Mouse (Mus musculus) midbrain, embryonic 16.5 days (tissue): ENCODE results near the gene Cadm3. TPM values are rescaled to one million over a fixed set of nuclear protein-coding genes. Genes with fewer than 3 reads are reported as not detected.

Source experiments
- ATAC-seq: fragments of 200-750 bp; cut with Nextera tagmentation; 2 replicates; pipeline ENCODE4 v1.8.0; 2017; ENCODE audit warnings: moderate TSS enrichment
- H3K27ac ChIP-seq: fragments of 300-500 bp; sonication (generic); 2 replicates; pipeline ENCODE4 v1.5.1; 2014; ENCODE audit warnings: mild to moderate bottlenecking, low read length, mixed read lengths
- H3K27me3 ChIP-seq: fragments of 300-500 bp; sonication (generic); 2 replicates; pipeline ENCODE4 v1.6.1; 2014; ENCODE audit warnings: low read depth, low read length, mixed read lengths; ENCODE audit not compliant: control insufficient read depth, insufficient read depth
- H3K36me3 ChIP-seq: fragments of 300-500 bp; sonication (generic); 2 replicates; pipeline ENCODE4 v1.6.1; 2014; ENCODE audit warnings: mild to moderate bottlenecking, low read length, moderate library complexity, mixed read lengths; ENCODE audit not compliant: control insufficient read depth, insufficient read depth
- H3K4me1 ChIP-seq: fragments of 300-500 bp; sonication (generic); 2 replicates; pipeline ENCODE4 v1.6.1; 2014; ENCODE audit warnings: mild to moderate bottlenecking, low read length, mixed read lengths; ENCODE audit not compliant: control insufficient read depth, insufficient read depth
- H3K4me2 ChIP-seq: fragments of 300-500 bp; sonication (generic); 2 replicates; pipeline ENCODE4 v1.6.1; 2014; ENCODE audit warnings: mild to moderate bottlenecking, low read length, mixed read lengths
- H3K4me3 ChIP-seq: fragments of 300-500 bp; sonication (generic); 2 replicates; pipeline ENCODE4 v1.5.1; 2014; ENCODE audit warnings: low read depth, mild to moderate bottlenecking, low read length, moderate library complexity, mixed read lengths
- H3K9ac ChIP-seq: fragments of 300-500 bp; sonication (generic); 2 replicates; pipeline ENCODE4 v1.6.1; 2014; ENCODE audit warnings: low read depth, low read length, mixed read lengths
- H3K9me3 ChIP-seq: fragments of 300-500 bp; sonication (generic); replicated peaks from 2 replicates; pipeline ENCODE4 v1.6.1; 2014; ENCODE audit warnings: mild to moderate bottlenecking, low read length, mixed read lengths; ENCODE audit not compliant: control insufficient read depth, poor library complexity, severe bottlenecking
- WGBS: fragments of 180-500 bp; shearing (Covaris S2); extraction: QIAGEN DNeasy Blood & Tissue Kit; methylation state at CpG from one replicate; pipeline ENCODE4 v1.1.7; 2014; 5-methylcytosine and 5-hydroxymethylcytosine counted together
- polyA plus RNA-seq: library from polyadenylated mRNA; unstranded; fragments of >200 nt; fragmentation: Nextera tagmentation; extraction: Ambion mirVana; gene quantifications from 2 replicates; pipeline ENCODE4 v1.2.1, GENCODE M21; 2015

The Cadm3 gene
- polyA plus RNA-seq, 1 experiment from 2014 or later = 69.7 TPM

DNA sequence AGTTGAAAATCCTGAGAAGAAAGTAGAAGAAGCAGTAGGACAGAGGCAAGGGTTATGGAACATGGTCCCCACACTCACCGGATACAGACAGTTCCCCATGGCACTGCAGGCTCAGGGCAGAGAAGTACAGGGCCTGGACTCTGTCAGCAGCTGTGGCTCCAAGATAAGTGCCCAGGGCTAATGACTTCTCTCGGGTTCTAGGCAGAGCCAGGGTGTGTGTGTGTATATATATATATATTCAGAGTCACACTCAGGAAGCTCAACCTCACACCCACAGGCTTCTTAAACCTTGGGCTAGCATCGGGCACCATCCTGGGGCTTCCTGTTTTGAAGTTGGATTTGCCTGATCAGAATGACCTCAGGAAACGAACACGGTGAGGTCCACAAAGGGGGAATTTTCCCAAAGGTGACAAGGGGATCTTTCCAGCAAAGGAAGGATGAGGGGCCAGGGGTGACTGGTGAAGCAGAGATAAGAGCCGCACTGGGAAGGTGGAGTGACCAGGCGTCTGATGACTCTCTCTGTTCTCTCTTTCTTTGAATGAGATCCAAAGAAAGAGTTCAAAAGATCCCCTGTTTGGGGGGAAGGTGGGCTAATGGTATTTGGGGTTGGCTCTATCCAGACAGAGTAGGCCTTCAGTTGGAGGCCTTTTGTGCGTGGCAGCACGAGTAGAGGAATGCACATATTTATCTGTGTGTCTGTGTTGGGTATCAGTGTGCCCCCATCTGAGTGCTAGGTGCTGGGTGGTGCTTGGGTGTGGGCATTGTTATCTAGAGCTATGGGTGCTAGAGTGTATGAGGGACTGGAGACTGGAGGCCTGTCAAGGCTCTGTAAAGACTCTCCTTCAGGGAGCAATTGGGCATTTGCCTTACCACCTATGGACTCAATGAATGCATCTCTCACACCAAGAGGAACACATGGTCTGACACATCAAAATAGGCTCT is 33.9 kb downstream of the Cadm3 start, which contains the start of gene Ackr1:
Gene Ackr1, minus strand, starts transcription at position 439 of the 942 bp plus-strand sequence.
- H3K27ac ChIP-seq = no peak within 1 kb of the TSS
- H3K36me3 ChIP-seq = peaks cover 16% of the 10 kb centered on the region; the same call in 1 of the 2 replicates
- no peak within 1 kb of the TSS for H3K4me3 ChIP-seq
- H3K4me1 ChIP-seq = 0 out of 2 replicates have a peak, but pooled peaks cover 6% of the 10 kb centered on the region
- 72% methylated on average over 9 of the region's 9 CpGs for WGBS
- H3K9ac ChIP-seq = no peak within 1 kb of the TSS
- no peaks in the 10 kb centered on the region for H3K9me3 ChIP-seq
- no peaks in the 10 kb centered on the region for H3K27me3 ChIP-seq
- H3K4me2 ChIP-seq = no peak within 1 kb of the TSS
- no peak for ATAC-seq

GRCm38 (mm10) chr1:173332418-173332817 is 35.1 kb downstream of the Cadm3 start:
- Histone ChIP-seq H3K4me2 (no peak overlapping the region), H3K4me3 (no peak overlapping the region), H3K4me1 (0 out of 2 replicates have a peak, but pooled peaks cover 6% of the 10 kb centered on the region), H3K36me3 (peaks cover 13% of the 10 kb centered on the region; the same call in 1 of the 2 replicates), H3K9me3 (no peaks in the 10 kb centered on the region), H3K27ac (no peak overlapping the region), H3K27me3 (no peaks in the 10 kb centered on the region), H3K9ac (no peak overlapping the region)
- no peak for ATAC-seq
- 91% methylated on average over 5 of the region's 5 CpGs for WGBS

DNA sequence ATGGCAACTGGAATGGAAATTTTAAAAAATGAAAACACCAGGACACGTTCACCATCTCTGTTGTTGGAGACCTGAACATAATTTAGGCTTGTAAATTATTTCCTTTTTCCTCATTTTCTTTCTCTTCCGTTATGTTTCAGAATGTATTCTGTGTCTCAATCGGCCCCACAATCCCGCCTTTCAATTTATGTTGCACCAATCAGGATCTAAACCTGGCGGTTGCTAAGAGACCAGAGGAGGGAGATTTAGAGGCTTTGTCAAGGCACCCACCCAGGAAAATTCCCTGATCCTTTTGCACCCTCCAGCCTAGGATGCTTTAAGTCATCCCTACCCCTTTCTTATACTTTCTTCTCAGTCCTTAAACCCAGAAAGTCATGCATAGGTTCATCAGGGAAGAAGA is 37.8 kb downstream of the Cadm3 start:
- ATAC-seq = peak; percentile 51
- H3K9me3 ChIP-seq = no peaks in the 10 kb centered on the region
- no peak overlapping the region for H3K4me3 ChIP-seq
- WGBS = 54% methylated on average over 5 of the region's 5 CpGs
- H3K4me1 ChIP-seq = 0 out of 2 replicates have a peak, but pooled peaks cover 6% of the 10 kb centered on the region
- no peaks in the 10 kb centered on the region for H3K36me3 ChIP-seq
- H3K27ac ChIP-seq = no peak overlapping the region; the same call in 1 of the 2 replicates
- H3K4me2 ChIP-seq = no peak overlapping the region
- no peaks in the 10 kb centered on the region for H3K27me3 ChIP-seq
- H3K9ac ChIP-seq = no peak overlapping the region

GRCm38 (mm10) chr1:173329185-173329584 is 38.3 kb downstream of the Cadm3 start:
- Histone ChIP-seq H3K27me3 (no peaks in the 10 kb centered on the region), H3K4me1 (0 out of 2 replicates have a peak, but pooled peaks cover 6% of the 10 kb centered on the region), H3K9me3 (no peaks in the 10 kb centered on the region), H3K4me2 (no peak overlapping the region), H3K4me3 (no peak overlapping the region), H3K36me3 (no peaks in the 10 kb centered on the region), H3K27ac (0 out of 2 replicates have a peak overlapping the region, but pooled peaks have one; percentile 2), H3K9ac (no peak overlapping the region)
- ATAC-seq = peak; percentile 34
- 52% methylated on average over 4 of the region's 4 CpGs for WGBS

DNA sequence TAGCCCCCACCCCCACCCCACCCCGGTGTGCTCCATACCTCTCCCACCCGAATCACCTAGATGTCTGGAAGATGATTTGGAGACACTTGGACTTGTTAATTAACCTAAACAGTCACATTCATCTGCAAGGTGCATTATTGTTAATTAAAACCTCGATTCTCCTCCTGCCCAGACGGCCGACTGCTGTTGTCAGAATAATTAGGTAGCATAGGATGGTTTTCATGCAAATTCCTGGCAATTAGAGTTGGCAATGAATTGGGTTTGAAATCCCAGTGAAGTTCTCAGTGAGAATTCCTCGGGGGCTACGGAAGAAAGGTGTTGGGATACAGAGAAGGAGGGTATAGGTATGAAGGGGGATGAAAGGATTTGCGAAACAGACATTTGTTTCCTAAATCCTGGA is 39.0 kb downstream of the Cadm3 start:
- no peak overlapping the region for H3K9ac ChIP-seq
- WGBS = 59% methylated on average over 8 of the region's 8 CpGs
- H3K4me3 ChIP-seq = no peak overlapping the region
- no peaks in the 10 kb centered on the region for H3K27me3 ChIP-seq
- H3K36me3 ChIP-seq = no peaks in the 10 kb centered on the region
- no peak overlapping the region for H3K4me2 ChIP-seq
- H3K4me1 ChIP-seq = 0 out of 2 replicates have a peak, but pooled peaks cover 6% of the 10 kb centered on the region
- ATAC-seq = no peak
- no peaks in the 10 kb centered on the region for H3K9me3 ChIP-seq
- no peak overlapping the region for H3K27ac ChIP-seq

DNA sequence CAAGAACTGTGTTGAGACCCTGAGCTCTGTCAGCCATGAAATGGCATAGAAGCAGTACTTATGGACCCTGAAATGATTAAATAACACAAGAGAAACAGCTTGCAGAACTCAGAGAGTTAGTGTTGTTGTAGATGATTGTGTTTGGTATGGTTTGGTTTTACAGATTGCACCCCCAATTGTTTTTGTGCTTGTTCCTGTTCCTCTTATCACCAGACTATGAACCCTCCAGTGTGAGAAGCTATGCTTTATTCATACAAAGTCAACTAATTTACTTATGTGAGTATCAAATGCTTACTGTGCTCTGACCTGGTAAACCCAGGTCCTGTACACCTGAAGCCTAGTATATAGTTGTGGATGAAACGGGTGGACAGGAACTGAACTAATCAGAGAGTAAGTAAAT is 40.9 kb downstream of the Cadm3 start:
- Histone ChIP-seq H3K9ac (no peak overlapping the region), H3K4me1 (0 out of 2 replicates have a peak, but pooled peaks cover 6% of the 10 kb centered on the region), H3K27me3 (no peaks in the 10 kb centered on the region), H3K9me3 (no peaks in the 10 kb centered on the region), H3K4me3 (no peak overlapping the region), H3K4me2 (no peak overlapping the region), H3K36me3 (no peaks in the 10 kb centered on the region), H3K27ac (no peak overlapping the region)
- 55% methylated on average over 1 of the region's 1 CpGs for WGBS
- no peak for ATAC-seq

- 0 out of 2 replicates have a peak, but pooled peaks cover 6% of the 10 kb centered on the region for H3K4me1 ChIP-seq
- no peak for ATAC-seq
- H3K27ac ChIP-seq = no peak overlapping the region
- H3K9me3 ChIP-seq = no peaks in the 10 kb centered on the region
- H3K4me2 ChIP-seq = no peak overlapping the region
- WGBS = 85% methylated on average over 1 of the region's 1 CpGs
- no peak overlapping the region for H3K4me3 ChIP-seq
- H3K9ac ChIP-seq = no peak overlapping the region
- H3K27me3 ChIP-seq = no peaks in the 10 kb centered on the region
- no peaks in the 10 kb centered on the region for H3K36me3 ChIP-seq
These were observed 42.1 kb downstream of the Cadm3 start for GRCm38 (mm10) chr1:173325395-173325794.

DNA sequence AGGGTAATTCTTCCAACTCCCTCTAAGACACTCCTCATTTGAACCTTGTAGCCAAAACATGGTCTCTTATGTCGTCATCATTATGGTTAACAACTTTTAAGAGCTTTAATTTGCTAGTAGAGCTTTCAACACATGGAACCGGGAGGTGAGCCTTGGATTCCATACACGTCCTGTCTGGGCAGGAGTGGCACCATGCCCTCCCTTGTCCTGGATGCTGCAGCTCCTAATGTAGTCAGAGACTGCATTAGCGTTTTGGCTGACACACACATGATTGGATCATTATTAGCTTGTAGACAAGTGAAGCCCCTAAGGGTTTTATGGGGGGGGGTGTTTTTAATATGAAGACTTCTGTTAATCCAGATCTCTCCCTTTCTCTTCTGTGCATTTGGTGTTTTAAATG is 42.5 kb downstream of the Cadm3 start:
- H3K4me3 ChIP-seq = no peak overlapping the region
- no peaks in the 10 kb centered on the region for H3K9me3 ChIP-seq
- H3K4me2 ChIP-seq = no peak overlapping the region
- no peak for ATAC-seq
- no peak overlapping the region for H3K27ac ChIP-seq
- H3K9ac ChIP-seq = no peak overlapping the region
- H3K4me1 ChIP-seq = 0 out of 2 replicates have a peak, but pooled peaks cover 6% of the 10 kb centered on the region
- no peaks in the 10 kb centered on the region for H3K36me3 ChIP-seq
- H3K27me3 ChIP-seq = no peaks in the 10 kb centered on the region
- 64% methylated on average over 4 of the region's 4 CpGs for WGBS
